Comparison of ENCODE assay signal across 30 mouse cellular contexts in genomic region chr7:3656966-3657365, GRCm38 (mm10).
"Had no signal": no experiment of that assay in that cellular context is flagged by ENCODE, and none has a peak within 500 bp of the region (broad histone marks: within the 10 kb centered on the region; RNA-seq: fewer than 3 reads in every experiment).

No protein-coding gene starts in this region.

- H3K9ac ChIP-seq: limb, embryonic 12.5 days; limb, embryonic 13.5 days; limb, embryonic 15.5 days; liver, embryonic 12.5 days; liver, embryonic 13.5 days; liver, embryonic 14.5 days; liver, embryonic 15.5 days; liver, postnatal 0 days; lung, embryonic 14.5 days; lung, embryonic 15.5 days; midbrain, embryonic 13.5 days; neural tube, embryonic 12.5 days; neural tube, embryonic 13.5 days had no signal

- H3K27ac ChIP-seq: left cerebral cortex, adult 2 months; limb, embryonic 10.5 days; limb, embryonic 12.5 days; limb, embryonic 13.5 days; limb, embryonic 15.5 days; liver, embryonic 12.5 days; liver, embryonic 13.5 days; liver, embryonic 14.5 days; liver, embryonic 15.5 days; lung, embryonic 15.5 days; macrophage; midbrain, embryonic 10.5 days; midbrain, embryonic 13.5 days; neural tube, embryonic 12.5 days; neural tube, embryonic 13.5 days had no signal

- H3K4me3 ChIP-seq: left cerebral cortex, adult 2 months; limb, embryonic 10.5 days; limb, embryonic 12.5 days; limb, embryonic 13.5 days; limb, embryonic 15.5 days; liver, embryonic 12.5 days; liver, embryonic 13.5 days; liver, embryonic 15.5 days; lung, embryonic 15.5 days; megakaryocyte, embryonic 14.5 days; midbrain, embryonic 10.5 days; midbrain, embryonic 13.5 days; myocyte; neural tube, embryonic 12.5 days; neural tube, embryonic 13.5 days had no signal

- H3K9me3 ChIP-seq: limb, embryonic 10.5 days; limb, embryonic 12.5 days; limb, embryonic 13.5 days; limb, embryonic 15.5 days; liver, embryonic 12.5 days; liver, embryonic 13.5 days; liver, embryonic 15.5 days; lung, embryonic 15.5 days; megakaryocyte, embryonic 14.5 days; midbrain, embryonic 10.5 days; midbrain, embryonic 13.5 days; neural tube, embryonic 12.5 days; neural tube, embryonic 13.5 days had no signal

- ATAC-seq: liver, embryonic 12.5 days; liver, postnatal 0 days; lung, postnatal 0 days; midbrain, embryonic 13.5 days; midbrain, embryonic 16.5 days had no signal

- DNase-seq: left cerebral cortex, postnatal 4 days; liver; liver, embryonic 13.5 days; liver, postnatal 0 days; lung, adult 18-20 months; lung, adult 2 months; lung, embryonic 14.5 days; lung, postnatal 10 days; lung, postnatal 14 days; lung, postnatal 36 days; lung, postnatal 4 days had no signal

- H3K4me1 ChIP-seq: limb, embryonic 10.5 days; limb, embryonic 12.5 days; limb, embryonic 13.5 days; limb, embryonic 15.5 days; liver, embryonic 13.5 days; liver, embryonic 15.5 days; lung, embryonic 15.5 days; midbrain, embryonic 10.5 days; midbrain, embryonic 13.5 days; neural tube, embryonic 12.5 days; neural tube, embryonic 13.5 days had no signal

- H3K27me3 ChIP-seq: limb, embryonic 12.5 days; limb, embryonic 13.5 days; limb, embryonic 15.5 days; liver, embryonic 12.5 days; liver, embryonic 13.5 days; liver, embryonic 15.5 days; lung, embryonic 15.5 days; megakaryocyte, embryonic 14.5 days; midbrain, embryonic 13.5 days; neural tube, embryonic 12.5 days; neural tube, embryonic 13.5 days had no signal

- H3K4me2 ChIP-seq: limb, embryonic 12.5 days; limb, embryonic 13.5 days; limb, embryonic 15.5 days; liver, embryonic 11.5 days; liver, embryonic 12.5 days; liver, embryonic 13.5 days; liver, embryonic 15.5 days; lung, embryonic 14.5 days; lung, embryonic 15.5 days; midbrain, embryonic 13.5 days; neural tube, embryonic 12.5 days; neural tube, embryonic 13.5 days had no signal
